Mouse (Mus musculus): Measurements from ENCODE around the gene Ccdc130.

Gene Ccdc130

DNA sequence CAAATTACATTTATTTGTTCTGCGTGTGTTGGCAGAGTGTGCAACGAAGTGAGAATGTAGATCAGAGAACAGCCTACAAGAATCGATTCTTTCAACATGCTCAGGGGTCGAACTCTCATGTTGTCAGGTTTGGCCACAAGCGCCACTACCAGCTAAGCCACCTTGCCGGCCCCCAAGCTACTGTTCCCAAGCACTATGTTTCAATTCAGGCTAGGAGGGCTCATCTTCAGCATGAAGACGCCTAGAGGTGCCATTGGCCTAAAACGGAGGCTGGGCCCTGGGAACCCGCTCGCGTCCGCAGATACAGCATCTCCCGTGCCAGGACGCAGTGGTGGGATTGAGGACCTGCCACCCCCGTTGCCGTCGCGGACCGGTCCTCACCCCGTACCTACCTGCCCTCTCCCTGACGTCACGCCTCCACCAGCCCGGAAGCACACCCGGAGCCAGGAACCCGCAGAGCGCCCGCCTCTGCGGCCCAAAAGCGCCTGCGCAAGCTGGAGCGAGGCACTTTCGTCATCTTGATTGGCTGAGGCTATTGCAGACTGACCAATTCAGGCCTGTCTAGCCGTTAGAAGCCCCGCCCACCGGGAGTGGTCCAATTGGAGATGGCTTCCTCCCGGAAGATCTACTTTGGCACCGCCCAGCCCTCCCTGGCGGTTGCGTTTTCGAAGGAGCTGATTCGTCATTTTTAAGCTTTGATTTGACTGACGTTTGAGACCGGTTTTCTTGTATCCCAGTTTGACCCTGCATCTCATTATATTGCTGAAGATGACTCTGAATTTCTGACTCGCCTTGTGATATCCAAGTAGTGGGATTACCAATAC, at the start of gene Ccdc130:
Gene Ccdc130 (minus strand): TSS at position 431 of the 824 bp plus-strand sequence.
- DNase-seq (ENCODE audit: low spot score in 2 of 2): peak; percentile 100

DNA sequence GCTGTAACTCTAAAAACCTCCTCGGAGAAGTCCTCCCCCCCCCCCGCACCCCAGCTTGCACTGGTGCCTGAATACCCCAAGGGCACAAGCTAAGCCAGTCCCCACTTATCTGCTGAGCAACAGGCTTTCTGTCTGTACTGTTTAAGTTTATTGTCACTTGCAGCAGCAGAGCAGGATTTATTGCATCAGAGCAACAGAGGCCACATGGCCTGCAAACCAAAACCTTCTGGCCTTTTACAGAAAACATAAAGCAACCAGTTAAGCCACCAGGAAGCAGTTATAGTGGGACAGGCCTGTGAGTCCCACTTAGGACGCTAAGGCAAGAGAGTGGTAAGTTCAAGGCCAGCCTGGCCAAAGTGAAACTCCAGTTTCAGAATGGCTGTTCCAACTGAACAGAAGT, 38.2 kb upstream of the Ccdc130 start:
- DNase-seq (ENCODE audit: low spot score in 2 of 2): no peak

DNA sequence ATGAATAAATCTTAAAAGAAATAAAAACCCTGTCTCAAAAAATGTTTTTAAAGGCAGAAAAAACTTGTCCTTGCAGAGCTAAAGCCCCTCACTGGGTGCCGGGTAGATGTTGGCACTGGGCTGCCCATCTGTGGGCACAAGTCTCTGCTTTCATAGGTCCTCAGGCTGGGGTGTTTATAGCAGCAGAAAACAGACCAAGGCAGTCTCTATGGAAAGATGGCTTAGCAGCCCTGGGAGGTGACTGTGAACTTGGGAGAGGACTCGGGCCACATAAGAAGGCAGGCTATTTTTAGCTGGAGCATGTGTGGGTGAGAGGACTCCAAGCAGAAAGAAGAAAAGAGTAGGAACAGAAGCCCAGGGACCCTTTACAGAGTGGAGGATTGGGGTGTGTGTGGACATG, 33.8 kb upstream of the Ccdc130 start:
- DNase-seq (ENCODE audit: low spot score in 2 of 2): no peak

DNA sequence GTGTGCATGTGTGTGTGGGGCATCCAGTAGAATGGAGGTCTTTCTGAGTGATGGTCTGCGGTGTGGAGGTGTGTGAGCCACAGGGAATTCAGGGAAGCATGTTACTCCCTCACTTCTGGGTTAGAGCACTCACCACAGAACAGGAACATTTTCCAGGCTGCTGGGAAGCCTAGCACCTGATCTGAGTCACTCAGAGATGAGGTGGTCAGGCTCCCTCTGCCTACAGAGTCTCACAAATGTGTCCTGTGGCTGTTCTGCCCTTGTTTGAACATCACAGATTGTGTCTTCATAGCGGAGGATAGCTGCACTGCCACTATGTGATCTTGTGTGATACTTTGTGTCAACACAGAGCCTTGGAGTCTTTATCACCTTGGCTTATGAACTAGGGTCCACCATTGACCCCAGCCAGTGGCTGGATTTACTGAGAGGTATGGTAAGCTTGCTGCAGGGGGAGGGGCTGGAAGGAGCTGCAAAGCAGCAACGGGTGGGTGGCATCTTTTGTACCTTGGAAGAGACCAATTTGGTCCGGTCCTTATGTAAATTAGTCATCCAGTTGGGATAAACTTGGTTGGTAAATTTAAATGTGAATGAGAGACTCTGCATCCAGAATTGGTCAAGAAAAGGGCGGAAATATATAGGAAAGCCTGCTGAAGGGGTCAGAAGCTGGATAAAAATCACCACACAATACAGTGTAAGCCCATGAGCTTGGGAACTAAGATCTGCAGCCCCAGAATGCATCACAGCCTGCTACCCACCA, 27.0 kb upstream of the Ccdc130 start:
- DNase-seq (ENCODE audit: low spot score in 2 of 2): no peak

DNA sequence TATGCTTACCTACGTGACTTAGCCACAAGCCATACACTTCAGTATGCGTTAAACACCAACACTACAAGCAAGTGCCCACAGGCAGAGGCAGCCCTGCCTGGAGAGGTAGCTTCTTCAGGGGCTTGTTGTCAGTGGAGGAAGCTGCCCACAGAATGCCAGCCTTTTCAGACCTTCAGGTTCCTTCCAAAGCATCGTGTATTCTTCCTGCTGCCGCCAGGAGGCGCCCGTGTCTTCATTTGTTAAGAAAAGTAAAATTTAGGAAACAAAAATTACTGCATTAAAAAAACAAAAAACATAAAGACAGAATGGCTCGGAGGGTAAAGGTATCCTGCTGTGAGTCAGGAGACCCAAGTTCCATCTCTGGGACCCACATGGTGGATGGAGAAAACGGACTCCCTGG, 21.5 kb upstream of the Ccdc130 start:
- no peak for DNase-seq (ENCODE audit: low spot score in 2 of 2)

DNA sequence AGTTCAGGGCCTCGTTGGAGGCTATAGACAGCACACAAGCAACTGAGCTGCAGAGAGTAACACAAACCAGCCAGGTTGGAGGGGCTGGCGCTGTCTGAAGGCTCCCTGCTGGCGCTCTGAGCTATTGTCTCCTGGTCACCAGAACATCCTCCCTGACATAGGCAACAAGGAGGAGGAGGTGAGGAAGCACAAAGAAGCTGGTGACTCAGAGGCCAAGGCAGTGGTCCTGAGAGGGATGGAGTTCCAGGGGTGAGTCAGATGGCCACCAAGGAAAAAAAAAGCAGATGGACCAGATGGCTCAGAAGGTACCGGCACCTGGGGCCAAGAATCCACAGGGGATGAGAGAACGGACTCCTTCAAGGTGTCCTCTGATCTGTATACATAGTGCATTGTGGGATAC, 20.9 kb upstream of the Ccdc130 start:
- DNase-seq (ENCODE audit: low spot score in 2 of 2): no peak

GRCm38 (mm10) chr8:84288892-84289291, 18.7 kb upstream of the Ccdc130 start:
- DNase-seq (ENCODE audit: low spot score in 2 of 2): no peak

GRCm38 (mm10) chr8:84285665-84286064, 15.5 kb upstream of the Ccdc130 start:
- DNase-seq (ENCODE audit: low spot score in 2 of 2): peak; percentile 24 to 33

DNA sequence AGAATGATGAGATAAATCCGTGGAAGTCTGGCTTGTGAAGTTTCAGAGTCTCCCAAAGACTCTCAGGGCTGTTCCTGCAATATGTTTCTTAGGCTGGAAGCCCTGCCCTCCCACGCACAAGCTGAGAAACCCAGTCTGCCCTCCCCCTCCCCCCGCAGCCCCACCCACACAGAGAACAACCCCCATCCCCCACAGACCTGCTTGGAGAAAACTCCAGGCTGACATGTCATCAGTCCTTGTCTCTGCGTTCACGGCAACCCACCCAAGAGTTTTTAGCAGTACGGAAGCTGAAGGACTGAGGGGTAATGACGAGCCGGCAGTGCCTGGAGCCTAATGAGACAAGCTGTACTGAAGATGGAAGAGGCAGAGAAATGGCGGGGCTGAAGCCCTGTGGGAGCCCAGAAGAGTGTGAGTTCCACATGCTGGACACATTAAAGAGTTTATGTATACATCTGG, 14.5 kb upstream of the Ccdc130 start:
- DNase-seq (ENCODE audit: low spot score in 2 of 2): no peak

GRCm38 (mm10) chr8:84280777-84281176, 10.6 kb upstream of the Ccdc130 start:
- DNase-seq (ENCODE audit: low spot score in 2 of 2): no peak

GRCm38 (mm10) chr8:84276447-84276846, 6.3 kb upstream of the Ccdc130 start:
- no peak for DNase-seq (ENCODE audit: low spot score in 2 of 2)

- no peak for DNase-seq (ENCODE audit: low spot score in 2 of 2)
These were observed 3.8 kb upstream of the Ccdc130 start for GRCm38 (mm10) chr8:84273968-84274367.

- no peak for DNase-seq (ENCODE audit: low spot score in 2 of 2)
These were observed 2.1 kb upstream of the Ccdc130 start for GRCm38 (mm10) chr8:84272302-84272701.

DNA sequence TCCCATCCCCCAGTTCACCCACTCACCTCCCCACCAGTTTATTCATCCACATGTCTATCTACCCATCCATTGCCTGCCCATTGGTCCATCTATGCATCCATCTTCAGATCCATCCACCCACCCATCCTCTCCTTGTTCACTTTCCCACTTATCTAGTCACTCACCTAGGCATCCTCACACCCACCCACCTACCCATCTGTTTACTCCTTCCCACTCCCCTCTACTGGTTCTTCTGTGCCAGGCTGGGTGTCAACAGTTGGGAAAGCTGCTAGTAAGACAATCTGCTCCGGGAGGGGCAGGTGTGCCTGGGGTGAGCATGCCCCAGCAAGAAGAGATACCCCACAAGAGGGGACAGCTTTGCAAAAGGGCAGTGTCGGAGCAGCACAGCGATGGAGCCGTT, 9.1 kb downstream of the Ccdc130 start:
- DNase-seq (ENCODE audit: low spot score in 2 of 2): no peak

DNA sequence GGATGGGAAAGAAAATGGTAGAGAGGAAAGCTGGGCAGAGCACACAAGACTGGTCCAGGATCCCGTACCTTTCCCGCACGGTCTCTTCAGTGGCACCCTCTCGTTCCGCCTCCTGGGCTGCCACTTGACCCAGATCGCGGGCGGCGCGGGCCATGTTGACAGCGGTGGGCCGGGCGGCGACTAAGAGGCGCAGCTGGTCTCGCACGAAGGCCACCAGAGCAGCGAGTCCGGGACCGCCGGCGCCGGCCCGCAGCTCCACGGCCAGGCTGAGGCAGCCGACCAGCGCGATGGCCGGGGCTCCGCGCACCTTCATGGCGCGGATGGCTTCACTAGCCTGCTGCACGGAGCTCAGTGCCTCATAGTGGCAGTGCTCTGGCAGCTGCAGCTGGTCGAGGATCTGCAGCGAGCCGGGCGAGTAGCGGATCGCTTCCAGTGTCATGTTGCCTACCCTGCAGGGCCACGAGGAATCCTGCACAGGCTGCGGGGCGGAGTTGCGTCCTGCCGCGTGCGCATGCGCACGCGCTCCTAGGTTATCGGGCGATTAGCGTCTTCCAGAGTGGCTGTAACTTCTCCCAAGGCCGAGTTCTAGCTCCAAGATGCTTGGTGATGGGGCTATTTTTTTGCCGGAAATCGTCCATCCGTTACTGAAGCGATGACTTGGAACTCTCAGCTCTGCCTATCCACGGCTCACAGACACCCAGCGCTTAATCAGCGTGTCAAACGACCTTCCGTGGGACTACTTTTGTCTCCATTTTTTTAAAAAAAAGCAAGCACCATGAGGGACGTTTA, 13.2 kb downstream of the Ccdc130 start, which contains the start of gene Mri1:
Gene Mri1 (minus strand): TSS at position 505 of the 789 bp plus-strand sequence.
- peak; percentile 75 to 78 for DNase-seq (ENCODE audit: low spot score in 2 of 2)

- DNase-seq (ENCODE audit: low spot score in 2 of 2): peak; percentile 22 to 47
These were observed 13.7 kb downstream of the Ccdc130 start for GRCm38 (mm10) chr8:84256458-84256821.

DNA sequence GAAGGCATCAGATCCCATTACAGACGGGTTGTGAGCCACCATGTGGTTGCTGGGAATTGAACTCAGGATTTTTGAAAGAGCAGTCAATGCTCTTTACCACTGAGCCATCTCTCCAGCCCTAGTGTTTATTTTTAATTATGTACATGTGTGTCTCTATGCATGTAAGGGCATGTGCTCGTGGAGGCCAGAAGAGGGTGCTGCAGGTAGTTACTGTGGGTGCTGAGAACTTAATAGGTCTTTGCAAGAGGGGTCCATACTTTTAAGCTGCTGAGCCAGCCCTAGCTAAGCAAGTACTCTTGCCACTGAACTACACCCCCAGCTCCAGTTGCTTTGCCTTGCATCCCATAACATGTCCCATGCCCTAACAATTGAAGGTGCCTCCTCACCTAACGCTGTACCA, 14.3 kb downstream of the Ccdc130 start:
- DNase-seq (ENCODE audit: low spot score in 2 of 2): no peak

- peak; percentile 88 to 92 for DNase-seq (ENCODE audit: low spot score in 2 of 2)
These were observed 20.7 kb downstream of the Ccdc130 start, which contains the start of gene D8Ertd738e for GRCm38 (mm10) chr8:84249257-84250170. D8Ertd738e (minus strand) TSS chr8:84249719.

DNA sequence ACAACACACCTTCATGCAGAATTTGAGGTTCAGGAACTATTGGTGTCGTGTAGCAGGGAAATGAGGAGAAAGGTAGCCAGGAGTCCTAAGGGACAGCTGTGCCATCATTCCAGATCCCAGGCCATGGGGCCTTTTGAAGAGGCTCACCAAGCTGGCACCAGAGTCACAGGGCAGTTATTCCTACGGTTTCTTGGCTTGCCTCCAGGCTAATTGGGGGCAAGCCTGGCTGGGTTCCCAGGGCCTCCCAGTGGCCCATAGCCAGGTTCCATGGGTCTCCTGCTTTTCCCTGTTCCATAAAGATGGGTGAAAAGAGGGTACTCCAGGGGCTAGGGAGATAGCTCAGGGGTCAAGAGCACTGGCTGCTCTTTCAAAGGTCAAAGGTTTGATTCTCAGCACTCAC, 28.4 kb downstream of the Ccdc130 start:
- no peak for DNase-seq (ENCODE audit: low spot score in 2 of 2)

GRCm38 (mm10) chr8:84241167-84241566, 29.0 kb downstream of the Ccdc130 start:
- no peak for DNase-seq (ENCODE audit: low spot score in 2 of 2)
